Mouse (Mus musculus): Measurements from ENCODE around the gene Agfg2.

GRCm38 (mm10) chr5:137660064-137660688, 24.4 kb downstream of the Agfg2 start:
- TF ChIP-seq CTCF (IDR thresholded peaks at IDR 0.05; ENCODE audit: insufficient read depth, low read depth, low read length) (no peak), POLR2A (IDR thresholded peaks at IDR 0.05; ENCODE audit: insufficient read depth, low read depth, low read length) (no peak)
